Mouse (Mus musculus) ES-Bruce4 (cell line): Measurements from ENCODE around the gene Ahdc1.

Experiments
- CTCF ChIP-seq: IDR thresholded peaks from one replicate; pipeline ENCODE4 v1.8.1; 2011; ENCODE audit warnings: low read depth, low read length
- EP300 ChIP-seq: IDR thresholded peaks from 2 replicates; pipeline ENCODE4 v1.6.1; 2011; ENCODE audit warnings: low read depth, low read length; ENCODE audit not compliant: insufficient read depth
- POLR2A ChIP-seq: IDR thresholded peaks from one replicate; pipeline ENCODE4 v1.8.1; 2011; ENCODE audit warnings: low read length; ENCODE audit not compliant: insufficient read depth

DNA sequence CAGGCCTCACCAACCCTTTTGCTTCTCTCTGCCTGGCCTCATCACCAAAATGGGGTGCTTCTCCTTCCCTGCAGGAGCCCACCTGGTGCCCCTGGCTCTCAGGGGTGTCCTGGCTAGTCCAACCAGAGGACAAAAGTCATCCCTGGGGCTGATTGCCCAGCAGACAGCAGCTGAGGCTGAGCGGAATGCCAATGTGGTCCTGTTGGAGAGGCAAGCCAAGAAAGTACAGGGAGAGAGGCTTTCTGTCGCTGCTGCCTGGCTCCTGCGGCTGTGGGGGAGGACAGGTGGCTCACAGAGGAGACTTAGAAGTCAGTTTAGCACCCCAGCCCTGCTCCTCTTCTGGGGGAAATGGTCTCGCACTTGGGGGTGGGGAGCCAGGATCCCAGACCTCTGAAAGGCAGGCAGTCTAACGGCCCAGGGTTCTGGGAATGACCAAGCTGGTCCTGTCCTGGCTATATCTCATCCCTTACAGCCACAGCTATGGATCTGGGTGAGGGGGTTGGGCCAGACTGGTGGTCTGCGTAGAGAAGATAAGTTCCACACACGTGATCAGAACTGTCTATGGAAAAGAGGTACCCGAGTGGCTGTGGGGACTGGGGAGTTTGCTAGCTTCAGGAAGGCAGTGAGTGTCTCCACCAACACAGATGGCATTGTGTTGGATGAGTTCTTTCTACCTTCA, 64.0 kb downstream of the Ahdc1 start:
- TF ChIP-seq CTCF, result no peak
- no peak for TF ChIP-seq POLR2A
- TF ChIP-seq EP300, result no peak
